Comparison of ENCODE assay signal across 15 mouse cellular contexts in the genomic region with DNA sequence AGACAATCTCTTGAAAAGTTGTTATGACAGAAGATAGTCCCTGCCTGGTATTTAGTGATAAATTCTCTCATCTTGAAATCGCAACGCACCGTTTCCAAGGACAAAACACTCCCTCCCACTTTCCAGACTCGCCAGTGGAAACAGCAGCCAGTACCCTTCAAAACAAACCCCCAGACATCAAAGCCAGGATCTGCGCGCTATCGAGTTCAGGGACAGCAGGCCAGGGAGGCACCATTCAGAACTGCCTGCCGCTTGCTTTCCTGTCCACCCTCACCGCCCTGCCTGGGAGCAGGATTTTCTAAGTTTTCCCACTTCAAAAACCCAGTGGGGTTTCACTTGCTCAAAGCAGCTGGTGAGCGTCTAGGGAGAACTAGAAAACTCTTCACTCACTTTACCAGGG. TPM values are rescaled to one million over a fixed set of nuclear protein-coding genes. Genes with fewer than 3 reads are reported as not detected.
A peak's percentile ranks its signal among the peaks of the same experiment; 100 is the strongest.
DNase-seq lines count a peak whose midpoint lies in the region; ATAC-seq and TF ChIP-seq lines count a peak whose summit lies in the region.
"Had no signal": no experiment of that assay in that cellular context is flagged by ENCODE, and none has a peak within 500 bp of the region (broad histone marks: within the 10 kb centered on the region; RNA-seq: fewer than 3 reads in every experiment).

No protein-coding gene starts in this region.

- WGBS in forebrain, embryonic 15.5 days, result 17% methylated on average over 10 of the region's 10 CpGs
- WGBS in forebrain, embryonic 10.5 days, result 55% methylated on average over 10 of the region's 10 CpGs
- 28% methylated on average over 10 of the region's 10 CpGs for WGBS in hindbrain, embryonic 15.5 days
- 40% methylated on average over 10 of the region's 10 CpGs for WGBS in hindbrain, embryonic 11.5 days
- 81% methylated on average over 10 of the region's 10 CpGs for WGBS in spleen, adult 2 months
- WGBS in midbrain, postnatal 0 days, result 19% methylated on average over 10 of the region's 10 CpGs
- 24% methylated on average over 10 of the region's 10 CpGs for WGBS in intestine, postnatal 0 days

- H3K4me1 ChIP-seq in forebrain, embryonic 15.5 days, result peaks cover 21% of the 10 kb centered on the region
- peaks cover 15% of the 10 kb centered on the region for H3K4me1 ChIP-seq in forebrain, embryonic 10.5 days
- peaks cover 9% of the 10 kb centered on the region for H3K4me1 ChIP-seq in hindbrain, embryonic 15.5 days (replicated peaks)
- no peaks in the 10 kb centered on the region for H3K4me1 ChIP-seq in hindbrain, embryonic 11.5 days (replicated peaks; ENCODE audit: control insufficient read depth, insufficient read depth, low read length)
- no peaks in the 10 kb centered on the region for H3K4me1 ChIP-seq in spleen, adult 2 months (ENCODE audit: control insufficient read depth, insufficient read depth, insufficient read length)
- H3K4me1 ChIP-seq in midbrain, postnatal 0 days (ENCODE audit: insufficient read depth, low read length), result 0 out of 2 replicates have a peak, but pooled peaks cover 5% of the 10 kb centered on the region
- no peaks in the 10 kb centered on the region for H3K4me1 ChIP-seq in intestine, postnatal 0 days (replicated peaks; ENCODE audit: control insufficient read depth, insufficient read depth, low read length)
- H3K4me1 ChIP-seq: liver, embryonic 15.5 days had no signal

- no peaks in the 10 kb centered on the region for H3K36me3 ChIP-seq in forebrain, embryonic 15.5 days
- H3K36me3 ChIP-seq in forebrain, embryonic 10.5 days (replicated peaks), result no peaks in the 10 kb centered on the region
- no peaks in the 10 kb centered on the region for H3K36me3 ChIP-seq in hindbrain, embryonic 15.5 days
- H3K36me3 ChIP-seq in hindbrain, embryonic 11.5 days (ENCODE audit: control insufficient read depth, insufficient read depth, low read length), result no peaks in the 10 kb centered on the region
- H3K36me3 ChIP-seq in spleen, adult 2 months (ENCODE audit: control insufficient read depth, insufficient read depth, low read length), result no peaks in the 10 kb centered on the region
- H3K36me3 ChIP-seq in midbrain, postnatal 0 days (ENCODE audit: insufficient read depth, low read length), result no peaks in the 10 kb centered on the region
- no peaks in the 10 kb centered on the region for H3K36me3 ChIP-seq in intestine, postnatal 0 days (ENCODE audit: control insufficient read depth, insufficient read depth)
- H3K36me3 ChIP-seq: embryonic facial prominence, embryonic 15.5 days; liver, embryonic 15.5 days had no signal

- no peak overlapping the region; the same call in 1 of the 2 replicates for H3K27ac ChIP-seq in forebrain, embryonic 15.5 days (replicated peaks)
- H3K27ac ChIP-seq in forebrain, embryonic 10.5 days, result no peak overlapping the region
- H3K27ac ChIP-seq in hindbrain, embryonic 15.5 days (replicated peaks), result no peak overlapping the region
- H3K27ac ChIP-seq in hindbrain, embryonic 11.5 days (ENCODE audit: low read depth, low read length), result no peak overlapping the region
- peak overlapping the region; percentile 9; the same call in 1 of the 2 replicates for H3K27ac ChIP-seq in spleen, adult 2 months (ENCODE audit: insufficient read depth, low read length)
- H3K27ac ChIP-seq in midbrain, postnatal 0 days (ENCODE audit: low read depth, low read length), result no peak overlapping the region
- H3K27ac ChIP-seq in intestine, postnatal 0 days (ENCODE audit: low read depth, low read length), result no peak overlapping the region
- H3K27ac ChIP-seq: embryonic facial prominence, embryonic 15.5 days; heart, adult 2 months; liver, embryonic 15.5 days had no signal

- H3K4me2 ChIP-seq in forebrain, embryonic 15.5 days (replicated peaks), result peak overlapping the region; percentile 15; the same call in 1 of the 2 replicates
- H3K4me2 ChIP-seq in hindbrain, embryonic 15.5 days, result peak overlapping the region; percentile 1; the same call in 1 of the 2 replicates
- H3K4me2 ChIP-seq in hindbrain, embryonic 11.5 days (replicated peaks; ENCODE audit: low read depth, low read length), result no peak overlapping the region
- peak overlapping the region; percentile 26; the same call in 1 of the 2 replicates for H3K4me2 ChIP-seq in midbrain, postnatal 0 days (ENCODE audit: low read depth, low read length, poor library complexity, severe bottlenecking)
- no peak overlapping the region for H3K4me2 ChIP-seq in intestine, postnatal 0 days (replicated peaks; ENCODE audit: low read depth)
- H3K4me2 ChIP-seq: embryonic facial prominence, embryonic 15.5 days; liver, embryonic 15.5 days had no signal

- no peak; the same call in 1 of the 2 replicates for ATAC-seq in forebrain, embryonic 15.5 days (replicated peaks)
- 0 out of 2 replicates have a peak, but pooled peaks have one; percentile 38 for ATAC-seq in hindbrain, embryonic 15.5 days (ENCODE audit: low FRiP score, low read depth)
- ATAC-seq in hindbrain, embryonic 11.5 days (ENCODE audit: low FRiP score), result no peak
- no peak for ATAC-seq in midbrain, postnatal 0 days (ENCODE audit: low FRiP score)
- ATAC-seq in intestine, postnatal 0 days, result no peak

- H3K4me3 ChIP-seq in forebrain, embryonic 15.5 days, result no peak overlapping the region
- no peak overlapping the region for H3K4me3 ChIP-seq in forebrain, embryonic 10.5 days
- no peak overlapping the region for H3K4me3 ChIP-seq in hindbrain, embryonic 15.5 days
- H3K4me3 ChIP-seq in hindbrain, embryonic 11.5 days (ENCODE audit: low read depth, low read length), result no peak overlapping the region
- H3K4me3 ChIP-seq in spleen, adult 2 months (ENCODE audit: extremely low read depth, insufficient read depth, insufficient read length), result no peak overlapping the region
- no peak overlapping the region for H3K4me3 ChIP-seq in midbrain, postnatal 0 days (ENCODE audit: low read depth, low read length)
- H3K4me3 ChIP-seq in intestine, postnatal 0 days (ENCODE audit: low read depth, low read length), result no peak overlapping the region
- H3K4me3 ChIP-seq: embryonic facial prominence, embryonic 15.5 days; heart, adult 2 months; liver, embryonic 15.5 days had no signal

- no peaks in the 10 kb centered on the region for H3K27me3 ChIP-seq in forebrain, embryonic 15.5 days
- no peaks in the 10 kb centered on the region for H3K27me3 ChIP-seq in forebrain, embryonic 10.5 days (ENCODE audit: poor library complexity, severe bottlenecking)
- no peaks in the 10 kb centered on the region for H3K27me3 ChIP-seq in hindbrain, embryonic 15.5 days
- no peaks in the 10 kb centered on the region for H3K27me3 ChIP-seq in hindbrain, embryonic 11.5 days (ENCODE audit: control insufficient read depth, insufficient read depth, low read length)
- H3K27me3 ChIP-seq in spleen, adult 2 months (ENCODE audit: control insufficient read depth, insufficient read depth, low read length), result no peaks in the 10 kb centered on the region; the same call in 1 of the 2 replicates
- no peaks in the 10 kb centered on the region for H3K27me3 ChIP-seq in midbrain, postnatal 0 days (ENCODE audit: insufficient read depth, low read length)
- no peaks in the 10 kb centered on the region for H3K27me3 ChIP-seq in intestine, postnatal 0 days (replicated peaks; ENCODE audit: control insufficient read depth, insufficient read depth, low read length)
- H3K27me3 ChIP-seq: embryonic facial prominence, embryonic 15.5 days; liver, embryonic 15.5 days had no signal

- H3K9ac ChIP-seq in forebrain, embryonic 15.5 days (replicated peaks), result no peak overlapping the region
- H3K9ac ChIP-seq in hindbrain, embryonic 15.5 days, result no peak overlapping the region
- H3K9ac ChIP-seq in hindbrain, embryonic 11.5 days (ENCODE audit: low read depth, low read length), result no peak overlapping the region
- H3K9ac ChIP-seq in midbrain, postnatal 0 days (replicated peaks; ENCODE audit: low read length, poor library complexity, severe bottlenecking), result no peak overlapping the region
- H3K9ac ChIP-seq in intestine, postnatal 0 days (ENCODE audit: low read depth, low read length), result no peak overlapping the region
- H3K9ac ChIP-seq: embryonic facial prominence, embryonic 15.5 days; liver, embryonic 15.5 days had no signal

- no peak for TF ChIP-seq CTCF in spleen, adult 2 months (IDR thresholded peaks at IDR 0.05; ENCODE audit: extremely low read depth, insufficient read depth, insufficient read length, insufficient replicate concordance)
- TF ChIP-seq CTCF in midbrain, postnatal 0 days (IDR thresholded peaks at IDR 0.05), result no peak
- TF ChIP-seq CTCF in intestine, postnatal 0 days (IDR thresholded peaks at IDR 0.05; ENCODE audit: low read depth), result no peak

- no peak for DNase-seq in forebrain, embryonic 10.5 days (ENCODE audit: extremely low spot score, low spot score)
- DNase-seq in hindbrain, embryonic 11.5 days (ENCODE audit: low spot score), result no peak
- no peak for DNase-seq in spleen, adult 2 months (ENCODE audit: low read depth in 1 of 2, low spot score in 2 of 2)
- DNase-seq in spleen, adult 12 weeks (ENCODE audit: low spot score), result no peak
- peak; percentile 3 for DNase-seq in midbrain, postnatal 0 days (ENCODE audit: low spot score)
- DNase-seq: cerebellum, postnatal 36 days; heart, adult 2 months; layer of hippocampus, postnatal 36 days; lung, postnatal 4 days; thymus, postnatal 36 days had no signal

- no peak for TF ChIP-seq POLR2A in spleen, adult 2 months (IDR thresholded peaks at IDR 0.05; ENCODE audit: low read depth, low read length)

- no peaks in the 10 kb centered on the region for H3K9me3 ChIP-seq in forebrain, embryonic 15.5 days
- no peaks in the 10 kb centered on the region for H3K9me3 ChIP-seq in forebrain, embryonic 10.5 days
- H3K9me3 ChIP-seq in hindbrain, embryonic 15.5 days, result no peaks in the 10 kb centered on the region
- no peaks in the 10 kb centered on the region for H3K9me3 ChIP-seq in hindbrain, embryonic 11.5 days (ENCODE audit: control insufficient read depth, low read length)
- H3K9me3 ChIP-seq in midbrain, postnatal 0 days (ENCODE audit: low read length), result no peaks in the 10 kb centered on the region
- H3K9me3 ChIP-seq in intestine, postnatal 0 days (ENCODE audit: control insufficient read depth), result no peaks in the 10 kb centered on the region
- H3K9me3 ChIP-seq: embryonic facial prominence, embryonic 15.5 days; liver, embryonic 15.5 days had no signal

RNA-seq across cellular contexts. Expression of gene Flt1, which starts 44.6 kb away (rescaled TPM):
- 10.7 and 11.5 TPM in 2 replicates for polyA plus RNA-seq in forebrain, embryonic 15.5 days (2015; fragmentation: Nextera tagmentation; extraction: Ambion mirVana)
- 8.7 and 10.3 TPM in 2 replicates for polyA plus RNA-seq in forebrain, embryonic 10.5 days (2016; fragmentation: Nextera tagmentation; extraction: Ambion mirVana)
- polyA plus RNA-seq in hindbrain, embryonic 15.5 days (2015; fragmentation: Nextera tagmentation; extraction: Ambion mirVana), result 15.8 and 16.0 TPM in 2 replicates
- 12.3 and 13.5 TPM in 2 replicates for polyA plus RNA-seq in hindbrain, embryonic 11.5 days (2014; fragmentation: Nextera tagmentation; extraction: Ambion mirVana)
- polyA plus RNA-seq in spleen, adult 2 months (2012; rRNA removed), result 2.9 and 4.7 TPM in 2 replicates
- total RNA-seq in midbrain, postnatal 0 days (2014; rRNA removed), result 15.2 and 16.8 TPM in 2 replicates
- polyA plus RNA-seq in midbrain, postnatal 0 days (2015; fragmentation: Nextera tagmentation; extraction: Ambion mirVana), result 9.0 and 9.7 TPM in 2 replicates
- 5.8 and 7.0 TPM in 2 replicates for polyA plus RNA-seq in intestine, postnatal 0 days (2015; fragmentation: Nextera tagmentation; extraction: Ambion mirVana)

Comparison
In these comparisons a context has a peak if more than half of its experiments do, and no peak if none do; other contexts are left out.
1. H3K4me2 ChIP-seq: peak in forebrain, embryonic 15.5 days (single experiment), hindbrain, embryonic 15.5 days (single experiment) and midbrain, postnatal 0 days (single experiment); none in hindbrain, embryonic 11.5 days (single experiment) and intestine, postnatal 0 days (single experiment).